ENCODE assay signal across 8 mouse cellular contexts in genomic region chr11:99039782-99040181, GRCm38 (mm10). TPM values are rescaled to one million over a fixed set of nuclear protein-coding genes. Genes with fewer than 3 reads are reported as not detected.
DNase-seq lines count a peak whose midpoint lies in the region; ATAC-seq lines count a peak whose summit lies in the region.

No protein-coding gene starts in this region.

- H3K9ac ChIP-seq in embryonic facial prominence, embryonic 13.5 days: peak overlapping the region; percentile 99
- peak overlapping the region; percentile 90 for H3K9ac ChIP-seq in kidney, embryonic 14.5 days (ENCODE audit: low read depth, low read length)

- H3K27ac ChIP-seq in embryonic facial prominence, embryonic 13.5 days: peak overlapping the region; percentile 99
- H3K27ac ChIP-seq in heart, embryonic 10.5 days: peak overlapping the region; percentile 97
- peak overlapping the region; percentile 94 for H3K27ac ChIP-seq in kidney, embryonic 14.5 days (ENCODE audit: low read depth, low read length)

- H3K4me1 ChIP-seq in embryonic facial prominence, embryonic 13.5 days: peaks cover 27% of the 10 kb centered on the region
- H3K4me1 ChIP-seq in heart, embryonic 10.5 days: peaks cover 43% of the 10 kb centered on the region
- peaks cover 31% of the 10 kb centered on the region for H3K4me1 ChIP-seq in kidney, embryonic 14.5 days (ENCODE audit: control insufficient read depth, insufficient read depth, low read length)

- no peaks in the 10 kb centered on the region for H3K9me3 ChIP-seq in embryonic facial prominence, embryonic 13.5 days
- H3K9me3 ChIP-seq in heart, embryonic 10.5 days: no peaks in the 10 kb centered on the region
- no peaks in the 10 kb centered on the region for H3K9me3 ChIP-seq in kidney, embryonic 14.5 days (ENCODE audit: control insufficient read depth, low read length)

- ATAC-seq in embryonic facial prominence, embryonic 13.5 days (ENCODE audit: insufficient number of reproducible peaks, insufficient read depth, low FRiP score, low TSS enrichment, low read depth): peak; percentile 63; the same call in 1 of the 2 replicates
- peak; percentile 82 for ATAC-seq in kidney, embryonic 14.5 days (ENCODE audit: low FRiP score, low TSS enrichment)

- no peaks in the 10 kb centered on the region for H3K27me3 ChIP-seq in embryonic facial prominence, embryonic 13.5 days
- 0 out of 2 replicates have a peak, but pooled peaks cover 8% of the 10 kb centered on the region for H3K27me3 ChIP-seq in heart, embryonic 10.5 days (ENCODE audit: insufficient read depth, poor library complexity, severe bottlenecking)
- H3K27me3 ChIP-seq in kidney, embryonic 14.5 days (ENCODE audit: control insufficient read depth, insufficient read depth, low read length): no peaks in the 10 kb centered on the region

- whole genome bisulfite sequencing in embryonic facial prominence, embryonic 13.5 days: under 1% methylated on average over 15 of the region's 15 CpGs
- WGBS in heart, embryonic 10.5 days: under 1% methylated on average over 15 of the region's 15 CpGs
- WGBS in kidney, embryonic 14.5 days: under 1% methylated on average over 15 of the region's 15 CpGs

- peak overlapping the region; percentile 88 for H3K4me3 ChIP-seq in embryonic facial prominence, embryonic 13.5 days
- peak overlapping the region; percentile 84 for H3K4me3 ChIP-seq in heart, embryonic 10.5 days
- peak overlapping the region; percentile 73 for H3K4me3 ChIP-seq in kidney, embryonic 14.5 days (ENCODE audit: low read length)

- peak overlapping the region; percentile 91 for H3K4me2 ChIP-seq in embryonic facial prominence, embryonic 13.5 days
- H3K4me2 ChIP-seq in kidney, embryonic 14.5 days (replicated peaks; ENCODE audit: low read depth, low read length): peak overlapping the region; percentile 79

- H3K36me3 ChIP-seq in embryonic facial prominence, embryonic 13.5 days: peaks cover 7% of the 10 kb centered on the region
- H3K36me3 ChIP-seq in heart, embryonic 10.5 days: 0 out of 2 replicates have a peak, but pooled peaks cover 6% of the 10 kb centered on the region
- no peaks in the 10 kb centered on the region; the same call in 1 of the 2 replicates for H3K36me3 ChIP-seq in kidney, embryonic 14.5 days (ENCODE audit: control insufficient read depth, insufficient read depth, low read length)

- DNase-seq in A20 (ENCODE audit: low read depth, low spot score): peak; percentile 56
- DNase-seq in adrenal gland, postnatal 25 days: peak; percentile 67
- DNase-seq in heart, embryonic 10.5 days (ENCODE audit: low spot score): peak; percentile 93
- peak; percentile 74 for DNase-seq in liver
- DNase-seq in monocyte, adult 2 months (ENCODE audit: low read depth in 1 of 2, low spot score in 2 of 2): peak; percentile 32 to 49
- peak; percentile 42 to 54 for DNase-seq in spleen, postnatal 14 days (ENCODE audit: low spot score in 2 of 2)

RNA-seq across cellular contexts. Expression of gene Igfbp4, which starts 1.3 kb away (rescaled TPM):
- 50.5 and 61.1 TPM in 2 replicates for total RNA-seq in adrenal gland, postnatal 25 days (2021)
- polyA plus RNA-seq in embryonic facial prominence, embryonic 13.5 days (2015; fragmentation: Nextera tagmentation; extraction: Ambion mirVana): 1,128 and 1,158 TPM in 2 replicates
- polyA plus RNA-seq in heart, embryonic 10.5 days (2016; fragmentation: Nextera tagmentation; extraction: Ambion mirVana): 382 and 559 TPM in 2 replicates
- polyA plus RNA-seq in kidney, embryonic 14.5 days (2014; fragmentation: Nextera tagmentation; extraction: Ambion mirVana): 421 and 542 TPM in 2 replicates

RNA-seq across cellular contexts. Expression of gene Top2a, which starts 15.8 kb away (rescaled TPM):
- total RNA-seq in adrenal gland, postnatal 25 days (2021): 28.2 and 39.3 TPM in 2 replicates
- polyA plus RNA-seq in embryonic facial prominence, embryonic 13.5 days (2015; fragmentation: Nextera tagmentation; extraction: Ambion mirVana): 272 and 279 TPM in 2 replicates
- polyA plus RNA-seq in heart, embryonic 10.5 days (2016; fragmentation: Nextera tagmentation; extraction: Ambion mirVana): 207 and 238 TPM in 2 replicates
- 284 and 300 TPM in 2 replicates for polyA plus RNA-seq in kidney, embryonic 14.5 days (2014; fragmentation: Nextera tagmentation; extraction: Ambion mirVana)

RNA-seq across cellular contexts. Expression of gene Tns4, which starts 49.3 kb away (rescaled TPM):
- total RNA-seq in adrenal gland, postnatal 25 days (2021): 0.12 TPM in 1 of 2 replicates, not detected in the other
- polyA plus RNA-seq in embryonic facial prominence, embryonic 13.5 days (2015; fragmentation: Nextera tagmentation; extraction: Ambion mirVana): 0.53 and 0.73 TPM in 2 replicates
- 0.36 TPM in 2 replicates for polyA plus RNA-seq in heart, embryonic 10.5 days (2016; fragmentation: Nextera tagmentation; extraction: Ambion mirVana)
- polyA plus RNA-seq in kidney, embryonic 14.5 days (2014; fragmentation: Nextera tagmentation; extraction: Ambion mirVana): 0.11 and 0.20 TPM in 2 replicates

RNA-seq across cellular contexts. Expression of gene Gjd3, which starts 57.0 kb away (rescaled TPM):
- not detected in 2 replicates for total RNA-seq in adrenal gland, postnatal 25 days (2021)
- polyA plus RNA-seq in embryonic facial prominence, embryonic 13.5 days (2015; fragmentation: Nextera tagmentation; extraction: Ambion mirVana): 0.34 and 0.44 TPM in 2 replicates
- 1.0 and 1.1 TPM in 2 replicates for polyA plus RNA-seq in heart, embryonic 10.5 days (2016; fragmentation: Nextera tagmentation; extraction: Ambion mirVana)
- polyA plus RNA-seq in kidney, embryonic 14.5 days (2014; fragmentation: Nextera tagmentation; extraction: Ambion mirVana): 0.64 TPM in 1 of 2 replicates, not detected in the other

Comparison
In these comparisons a context has a peak if more than half of its experiments do, and no peak if none do; other contexts are left out.
1. Peak in every context shown above with its lines: DNase-seq, ATAC-seq, H3K4me3 ChIP-seq and H3K27ac ChIP-seq.
2. DNase-seq: peak in every context shown above with its lines; median percentile 93 in heart, embryonic 10.5 days; 74 in liver; 67 in adrenal gland, postnatal 25 days; 56 in A20; 48 in spleen, postnatal 14 days; 40 in monocyte, adult 2 months.